Mouse (Mus musculus): ENCODE results near the gene Polr2m.
"Not testable (repeated sequence)": the region's sequence is repeated elsewhere in the genome, so short reads cannot be mapped to it uniquely, and the experiment has no call there.

The Polr2m gene

GRCm38 (mm10) chr9:71486127-71486526 is 392 bp upstream of the Polr2m start:
- H3K36me3 ChIP-seq (ENCODE audit: control insufficient read depth, insufficient read depth, low read length, poor library complexity, severe bottlenecking): peaks cover 6% of the 10 kb centered on the region
- H3K27me3 ChIP-seq (ENCODE audit: control insufficient read depth, insufficient read depth, low read length, poor library complexity, severe bottlenecking): no peaks in the 10 kb centered on the region
- DNase-seq (ENCODE audit: low read depth, low spot score): no peak

GRCm38 (mm10) chr9:71484871-71485474 is 762 bp downstream of the Polr2m start:
- Histone ChIP-seq H3K36me3 (ENCODE audit: control insufficient read depth, insufficient read depth, low read length, poor library complexity, severe bottlenecking) (peaks cover 11% of the 10 kb centered on the region), H3K27me3 (ENCODE audit: control insufficient read depth, insufficient read depth, low read length, poor library complexity, severe bottlenecking) (no peaks in the 10 kb centered on the region)
- no peak for DNase-seq (ENCODE audit: low read depth, low spot score)

GRCm38 (mm10) chr9:71483872-71484271 is 1.9 kb downstream of the Polr2m start:
- peaks cover 13% of the 10 kb centered on the region for H3K36me3 ChIP-seq (ENCODE audit: control insufficient read depth, insufficient read depth, low read length, poor library complexity, severe bottlenecking)
- H3K27me3 ChIP-seq (ENCODE audit: control insufficient read depth, insufficient read depth, low read length, poor library complexity, severe bottlenecking): not testable (repeated sequence)
- peak; percentile 71 for DNase-seq (ENCODE audit: low read depth, low spot score)

GRCm38 (mm10) chr9:71480305-71480704 is 5.4 kb downstream of the Polr2m start:
- DNase-seq (ENCODE audit: low read depth, low spot score): no peak
- H3K36me3 ChIP-seq (ENCODE audit: control insufficient read depth, insufficient read depth, low read length, poor library complexity, severe bottlenecking): peaks cover 24% of the 10 kb centered on the region

GRCm38 (mm10) chr9:71479413-71479812 is 6.3 kb downstream of the Polr2m start:
- H3K27me3 ChIP-seq (ENCODE audit: control insufficient read depth, insufficient read depth, low read length, poor library complexity, severe bottlenecking): no peaks in the 10 kb centered on the region
- peaks cover 24% of the 10 kb centered on the region for H3K36me3 ChIP-seq (ENCODE audit: control insufficient read depth, insufficient read depth, low read length, poor library complexity, severe bottlenecking)
- no peak for DNase-seq (ENCODE audit: low read depth, low spot score)

More at GRCm38 (mm10) chr9:71480305-71480704, 5.4 kb downstream of the Polr2m start:
- no peaks in the 10 kb centered on the region for H3K27me3 ChIP-seq (ENCODE audit: control insufficient read depth, insufficient read depth, low read length, poor library complexity, severe bottlenecking)

GRCm38 (mm10) chr9:71478596-71478995 is 7.1 kb downstream of the Polr2m start:
- Histone ChIP-seq H3K36me3 (ENCODE audit: control insufficient read depth, insufficient read depth, low read length, poor library complexity, severe bottlenecking) (peaks cover 24% of the 10 kb centered on the region), H3K27me3 (ENCODE audit: control insufficient read depth, insufficient read depth, low read length, poor library complexity, severe bottlenecking) (no peaks in the 10 kb centered on the region)
- DNase-seq (ENCODE audit: low read depth, low spot score): no peak

- Histone ChIP-seq H3K36me3 (ENCODE audit: control insufficient read depth, insufficient read depth, low read length, poor library complexity, severe bottlenecking) (peaks cover 22% of the 10 kb centered on the region), H3K27me3 (ENCODE audit: control insufficient read depth, insufficient read depth, low read length, poor library complexity, severe bottlenecking) (no peaks in the 10 kb centered on the region)
- DNase-seq (ENCODE audit: low read depth, low spot score): no peak
These were observed 9.1 kb downstream of the Polr2m start for GRCm38 (mm10) chr9:71476601-71477000.

- no peak for DNase-seq (ENCODE audit: low read depth, low spot score)
- H3K36me3 ChIP-seq (ENCODE audit: control insufficient read depth, insufficient read depth, low read length, poor library complexity, severe bottlenecking): peaks cover 13% of the 10 kb centered on the region
- no peaks in the 10 kb centered on the region for H3K27me3 ChIP-seq (ENCODE audit: control insufficient read depth, insufficient read depth, low read length, poor library complexity, severe bottlenecking)
These were observed 10.2 kb downstream of the Polr2m start for GRCm38 (mm10) chr9:71475536-71475935.

- no peaks in the 10 kb centered on the region for H3K27me3 ChIP-seq (ENCODE audit: control insufficient read depth, insufficient read depth, low read length, poor library complexity, severe bottlenecking)
- no peak for DNase-seq (ENCODE audit: low read depth, low spot score)
- H3K36me3 ChIP-seq (ENCODE audit: control insufficient read depth, insufficient read depth, low read length, poor library complexity, severe bottlenecking): no peaks in the 10 kb centered on the region
These were observed 18.3 kb downstream of the Polr2m start for GRCm38 (mm10) chr9:71467434-71467833.

- no peaks in the 10 kb centered on the region for H3K27me3 ChIP-seq (ENCODE audit: control insufficient read depth, insufficient read depth, low read length, poor library complexity, severe bottlenecking)
- H3K36me3 ChIP-seq (ENCODE audit: control insufficient read depth, insufficient read depth, low read length, poor library complexity, severe bottlenecking): no peaks in the 10 kb centered on the region
- DNase-seq (ENCODE audit: low read depth, low spot score): peak; percentile 22
These were observed 19.6 kb downstream of the Polr2m start for GRCm38 (mm10) chr9:71466111-71466510.

GRCm38 (mm10) chr9:71463072-71463667 is 22.6 kb downstream of the Polr2m start:
- no peaks in the 10 kb centered on the region for H3K36me3 ChIP-seq (ENCODE audit: control insufficient read depth, insufficient read depth, low read length, poor library complexity, severe bottlenecking)
- no peak for DNase-seq (ENCODE audit: low read depth, low spot score)
- H3K27me3 ChIP-seq (ENCODE audit: control insufficient read depth, insufficient read depth, low read length, poor library complexity, severe bottlenecking): no peaks in the 10 kb centered on the region

- Histone ChIP-seq H3K36me3 (ENCODE audit: control insufficient read depth, insufficient read depth, low read length, poor library complexity, severe bottlenecking) (no peaks in the 10 kb centered on the region), H3K27me3 (ENCODE audit: control insufficient read depth, insufficient read depth, low read length, poor library complexity, severe bottlenecking) (no peaks in the 10 kb centered on the region)
- DNase-seq (ENCODE audit: low read depth, low spot score): no peak
These were observed 29.0 kb downstream of the Polr2m start for GRCm38 (mm10) chr9:71456738-71457137.

GRCm38 (mm10) chr9:71453917-71454316 is 31.8 kb downstream of the Polr2m start:
- DNase-seq (ENCODE audit: low read depth, low spot score): no peak
- Histone ChIP-seq H3K36me3 (ENCODE audit: control insufficient read depth, insufficient read depth, low read length, poor library complexity, severe bottlenecking) (no peaks in the 10 kb centered on the region), H3K27me3 (ENCODE audit: control insufficient read depth, insufficient read depth, low read length, poor library complexity, severe bottlenecking) (no peaks in the 10 kb centered on the region)

- no peak for DNase-seq (ENCODE audit: low read depth, low spot score)
- Histone ChIP-seq H3K36me3 (ENCODE audit: control insufficient read depth, insufficient read depth, low read length, poor library complexity, severe bottlenecking) (no peaks in the 10 kb centered on the region), H3K27me3 (ENCODE audit: control insufficient read depth, insufficient read depth, low read length, poor library complexity, severe bottlenecking) (no peaks in the 10 kb centered on the region)
These were observed 32.4 kb downstream of the Polr2m start for GRCm38 (mm10) chr9:71453352-71453751.

- no peak for DNase-seq (ENCODE audit: low read depth, low spot score)
- H3K36me3 ChIP-seq (ENCODE audit: control insufficient read depth, insufficient read depth, low read length, poor library complexity, severe bottlenecking): no peaks in the 10 kb centered on the region
- H3K27me3 ChIP-seq (ENCODE audit: control insufficient read depth, insufficient read depth, low read length, poor library complexity, severe bottlenecking): no peaks in the 10 kb centered on the region
These were observed 35.1 kb downstream of the Polr2m start for GRCm38 (mm10) chr9:71450626-71451025.

- H3K27me3 ChIP-seq (ENCODE audit: control insufficient read depth, insufficient read depth, low read length, poor library complexity, severe bottlenecking): no peaks in the 10 kb centered on the region
- no peaks in the 10 kb centered on the region for H3K36me3 ChIP-seq (ENCODE audit: control insufficient read depth, insufficient read depth, low read length, poor library complexity, severe bottlenecking)
- no peak for DNase-seq (ENCODE audit: low read depth, low spot score)
These were observed 38.2 kb downstream of the Polr2m start for GRCm38 (mm10) chr9:71447573-71447972.

All from splenic B cell, adult 2 months (primary cell).